Mouse (Mus musculus): ENCODE measurements around the gene Clec2h. TPM values are rescaled to one million over a fixed set of nuclear protein-coding genes. Genes with fewer than 3 reads are reported as not detected.
"Not testable (repeated sequence)": the region's sequence is repeated elsewhere in the genome, so short reads cannot be mapped to it uniquely, and the experiment has no call there.

The Clec2h gene
- polyA plus RNA-seq, 1 experiment: not detected

DNA sequence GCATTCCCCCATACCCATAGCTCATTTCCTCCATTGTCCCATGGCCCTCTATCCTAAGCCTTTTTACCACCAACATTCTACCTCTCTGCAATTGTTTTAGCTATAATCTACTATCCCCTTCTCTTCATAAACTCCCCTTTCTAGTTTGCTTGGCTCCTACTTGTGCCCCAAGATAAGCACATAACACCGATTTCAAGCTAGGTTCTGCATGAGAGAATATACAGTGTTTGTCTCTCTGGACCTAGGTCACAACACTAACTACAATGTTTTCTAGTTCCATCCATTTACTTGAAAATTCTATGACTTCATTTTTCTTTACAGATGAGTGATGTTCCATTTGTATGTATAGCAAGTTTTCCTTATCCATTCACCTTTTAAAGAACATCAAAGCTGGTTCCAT lies 21.5 kb upstream of the Clec2h start:
- H3K9me3 ChIP-seq (replicated peaks; ENCODE audit: control insufficient read depth, insufficient read depth, low read length, poor library complexity, severe bottlenecking): peaks cover 9% of the 10 kb centered on the region
- no peaks in the 10 kb centered on the region for H3K36me3 ChIP-seq (ENCODE audit: control insufficient read depth, insufficient read depth, low read length, poor library complexity, severe bottlenecking)
- H3K9ac ChIP-seq (ENCODE audit: low read depth, poor library complexity, severe bottlenecking): no peak overlapping the region
- H3K4me3 ChIP-seq (ENCODE audit: low read depth, low read length): no peak overlapping the region
- no peak for TF ChIP-seq EP300 (IDR thresholded peaks at IDR 0.05; ENCODE audit: insufficient read depth, low read depth, low read length)
- TF ChIP-seq POLR2A (IDR thresholded peaks at IDR 0.05; ENCODE audit: insufficient read depth, low read length): no peak
- TF ChIP-seq CTCF (IDR thresholded peaks at IDR 0.05; ENCODE audit: low read depth, low read length): no peak
- no peak overlapping the region for H3K27ac ChIP-seq (ENCODE audit: insufficient read depth, low read length)
- no peaks in the 10 kb centered on the region for H3K27me3 ChIP-seq (ENCODE audit: control insufficient read depth, insufficient read depth, low read length, poor library complexity, severe bottlenecking)
- no peaks in the 10 kb centered on the region for H3K4me1 ChIP-seq (ENCODE audit: control insufficient read depth, insufficient read depth, low read length)

DNA sequence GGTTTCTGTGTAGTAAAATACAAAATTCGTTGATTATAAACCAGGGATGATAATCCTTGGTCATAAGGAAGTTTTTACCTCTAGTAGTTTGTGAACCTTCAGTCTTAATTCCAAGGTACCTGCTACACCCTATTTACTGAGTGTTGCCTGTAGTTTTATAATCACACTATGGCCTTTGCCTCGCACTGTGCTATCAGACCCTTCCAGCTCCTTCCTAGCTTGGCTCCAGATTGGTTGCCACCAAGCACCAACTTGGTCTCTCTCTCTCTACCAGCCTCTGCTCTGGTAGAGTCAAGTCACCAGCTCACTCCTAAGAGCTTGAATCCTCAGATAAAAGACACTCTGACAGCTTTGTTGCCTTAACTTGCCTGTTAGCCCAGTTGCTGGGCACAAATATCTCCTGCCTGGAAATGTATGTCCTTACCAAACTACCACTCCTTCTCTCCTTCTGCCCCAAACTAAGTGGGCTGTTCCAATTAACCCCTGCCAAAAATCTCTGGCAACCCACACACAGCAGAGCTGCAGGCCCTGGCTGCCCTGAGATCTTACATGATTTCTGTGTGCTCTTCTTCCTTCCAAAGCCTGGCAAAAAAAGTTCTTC lies 21.0 kb upstream of the Clec2h start:
- Histone ChIP-seq H3K4me1 (ENCODE audit: control insufficient read depth, insufficient read depth, low read length) (no peaks in the 10 kb centered on the region), H3K9ac (ENCODE audit: low read depth, poor library complexity, severe bottlenecking) (no peak overlapping the region), H3K36me3 (ENCODE audit: control insufficient read depth, insufficient read depth, low read length, poor library complexity, severe bottlenecking) (no peaks in the 10 kb centered on the region), H3K27ac (ENCODE audit: insufficient read depth, low read length) (no peak overlapping the region), H3K9me3 (replicated peaks; ENCODE audit: control insufficient read depth, insufficient read depth, low read length, poor library complexity, severe bottlenecking) (peaks cover 9% of the 10 kb centered on the region), H3K4me3 (ENCODE audit: low read depth, low read length) (no peak overlapping the region), H3K27me3 (ENCODE audit: control insufficient read depth, insufficient read depth, low read length, poor library complexity, severe bottlenecking) (no peaks in the 10 kb centered on the region)
- TF ChIP-seq EP300 (IDR thresholded peaks at IDR 0.05; ENCODE audit: insufficient read depth, low read depth, low read length): no peak
- no peak for TF ChIP-seq CTCF (IDR thresholded peaks at IDR 0.05; ENCODE audit: low read depth, low read length)
- TF ChIP-seq POLR2A (IDR thresholded peaks at IDR 0.05; ENCODE audit: insufficient read depth, low read length): no peak

DNA sequence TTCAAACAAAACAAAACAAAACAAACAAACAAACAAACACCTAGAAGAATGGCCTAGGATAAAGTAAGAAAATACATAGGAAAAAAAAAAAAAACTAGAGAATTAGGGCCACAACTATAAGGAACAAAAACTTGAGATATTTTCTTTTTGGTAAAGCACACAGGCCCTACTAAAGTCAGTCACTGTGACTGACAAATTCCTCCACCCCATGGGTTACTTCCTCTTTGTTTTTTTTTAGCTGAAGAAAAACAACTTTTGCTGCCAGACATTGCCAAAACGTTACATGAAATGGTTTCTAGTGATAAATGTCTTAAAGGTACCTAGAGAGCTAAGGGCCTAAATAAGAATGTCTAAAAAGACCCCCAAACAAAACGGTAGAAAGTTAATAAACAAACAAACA lies 18.2 kb upstream of the Clec2h start:
- no peak overlapping the region for H3K4me3 ChIP-seq (ENCODE audit: low read depth, low read length)

DNA sequence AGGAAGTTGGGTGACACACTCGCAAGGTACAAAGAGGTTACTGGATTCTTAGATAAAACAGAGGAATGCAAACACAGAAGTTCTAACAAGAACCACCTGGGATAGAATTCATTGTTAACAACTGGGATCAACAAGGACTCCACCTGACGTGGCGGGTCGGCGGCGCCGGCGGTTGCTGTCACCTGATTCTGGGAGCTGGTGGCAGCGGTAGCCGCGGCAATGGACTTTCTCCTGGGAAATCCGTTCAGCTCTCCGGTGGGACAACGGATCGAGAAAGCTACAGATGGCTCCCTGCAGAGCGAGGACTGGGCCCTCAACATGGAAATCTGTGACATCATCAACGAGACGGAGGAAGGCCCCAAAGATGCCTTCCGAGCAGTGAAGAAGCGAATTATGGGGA lies 17.5 kb upstream of the Clec2h start:
- not testable (repeated sequence) for H3K9me3 ChIP-seq (replicated peaks; ENCODE audit: control insufficient read depth, insufficient read depth, low read length, poor library complexity, severe bottlenecking); H3K27ac ChIP-seq (ENCODE audit: insufficient read depth, low read length); H3K4me3 ChIP-seq (ENCODE audit: low read depth, low read length); H3K36me3 ChIP-seq (ENCODE audit: control insufficient read depth, insufficient read depth, low read length, poor library complexity, severe bottlenecking); H3K4me1 ChIP-seq (ENCODE audit: control insufficient read depth, insufficient read depth, low read length); H3K9ac ChIP-seq (ENCODE audit: low read depth, poor library complexity, severe bottlenecking); H3K27me3 ChIP-seq (ENCODE audit: control insufficient read depth, insufficient read depth, low read length, poor library complexity, severe bottlenecking)

More for the DNA sequence above, 18.2 kb upstream of the Clec2h start:
- H3K9ac ChIP-seq (ENCODE audit: low read depth, poor library complexity, severe bottlenecking): no peak overlapping the region
- H3K9me3 ChIP-seq (replicated peaks; ENCODE audit: control insufficient read depth, insufficient read depth, low read length, poor library complexity, severe bottlenecking): peaks cover 9% of the 10 kb centered on the region
- H3K4me1 ChIP-seq (ENCODE audit: control insufficient read depth, insufficient read depth, low read length): no peaks in the 10 kb centered on the region
- no peak overlapping the region for H3K27ac ChIP-seq (ENCODE audit: insufficient read depth, low read length)
- no peak for TF ChIP-seq POLR2A (IDR thresholded peaks at IDR 0.05; ENCODE audit: insufficient read depth, low read length)
- TF ChIP-seq EP300 (IDR thresholded peaks at IDR 0.05; ENCODE audit: insufficient read depth, low read depth, low read length): no peak
- no peak for TF ChIP-seq CTCF (IDR thresholded peaks at IDR 0.05; ENCODE audit: low read depth, low read length)
- no peaks in the 10 kb centered on the region for H3K36me3 ChIP-seq (ENCODE audit: control insufficient read depth, insufficient read depth, low read length, poor library complexity, severe bottlenecking)
- no peaks in the 10 kb centered on the region for H3K27me3 ChIP-seq (ENCODE audit: control insufficient read depth, insufficient read depth, low read length, poor library complexity, severe bottlenecking)

DNA sequence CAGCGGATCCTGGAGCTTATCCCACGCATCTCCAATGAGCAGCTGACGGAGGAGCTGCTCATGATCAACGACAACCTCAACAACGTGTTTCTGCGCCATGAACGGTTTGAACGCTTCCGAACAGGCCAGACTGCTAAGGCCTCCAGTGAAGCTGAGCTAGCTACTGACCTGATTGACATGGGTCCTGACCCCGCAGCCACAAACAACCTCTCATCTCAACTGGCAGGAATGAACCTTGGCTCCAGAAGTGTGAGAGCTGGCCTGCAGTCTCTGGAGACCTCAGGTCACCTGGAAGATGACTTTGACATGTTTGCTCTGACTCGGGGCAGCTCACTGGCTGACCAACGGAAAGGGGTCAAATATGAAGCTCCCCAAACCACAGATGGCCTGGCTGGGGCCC lies 16.5 kb upstream of the Clec2h start:
- H3K9me3 ChIP-seq (replicated peaks; ENCODE audit: control insufficient read depth, insufficient read depth, low read length, poor library complexity, severe bottlenecking); H3K4me3 ChIP-seq (ENCODE audit: low read depth, low read length); H3K36me3 ChIP-seq (ENCODE audit: control insufficient read depth, insufficient read depth, low read length, poor library complexity, severe bottlenecking); H3K27ac ChIP-seq (ENCODE audit: insufficient read depth, low read length); H3K4me1 ChIP-seq (ENCODE audit: control insufficient read depth, insufficient read depth, low read length); H3K27me3 ChIP-seq (ENCODE audit: control insufficient read depth, insufficient read depth, low read length, poor library complexity, severe bottlenecking); H3K9ac ChIP-seq (ENCODE audit: low read depth, poor library complexity, severe bottlenecking): not testable (repeated sequence)

- no peak overlapping the region for H3K4me3 ChIP-seq (ENCODE audit: low read depth, low read length)
- no peaks in the 10 kb centered on the region for H3K27me3 ChIP-seq (ENCODE audit: control insufficient read depth, insufficient read depth, low read length, poor library complexity, severe bottlenecking)
- no peaks in the 10 kb centered on the region for H3K36me3 ChIP-seq (ENCODE audit: control insufficient read depth, insufficient read depth, low read length, poor library complexity, severe bottlenecking)
- TF ChIP-seq EP300 (IDR thresholded peaks at IDR 0.05; ENCODE audit: insufficient read depth, low read depth, low read length): no peak
- no peak for TF ChIP-seq CTCF (IDR thresholded peaks at IDR 0.05; ENCODE audit: low read depth, low read length)
- TF ChIP-seq POLR2A (IDR thresholded peaks at IDR 0.05; ENCODE audit: insufficient read depth, low read length): no peak
- H3K27ac ChIP-seq (ENCODE audit: insufficient read depth, low read length): no peak overlapping the region
- H3K4me1 ChIP-seq (ENCODE audit: control insufficient read depth, insufficient read depth, low read length): no peaks in the 10 kb centered on the region
- no peak overlapping the region for H3K9ac ChIP-seq (ENCODE audit: low read depth, poor library complexity, severe bottlenecking)
- H3K9me3 ChIP-seq (replicated peaks; ENCODE audit: control insufficient read depth, insufficient read depth, low read length, poor library complexity, severe bottlenecking): 0 out of 2 replicates have a peak, but pooled peaks cover 9% of the 10 kb centered on the region
Measured at GRCm38 (mm10) chr6:128649681-128650080, 12.5 kb upstream of the Clec2h start.
